Mouse (Mus musculus) limb, embryonic 14.5 days (tissue): ENCODE data around the gene Gadd45gip1. TPM values are rescaled to one million over a fixed set of nuclear protein-coding genes. Genes with fewer than 3 reads are reported as not detected.
A peak's percentile ranks its signal among the peaks of the same experiment; 100 is the strongest.

ENCODE experiments used
- ATAC-seq: fragments of 200-750 bp; cut with Nextera tagmentation; 2 replicates; pipeline ENCODE4 v1.8.0; 2017; ENCODE audit warnings: low read depth, moderate number of reproducible peaks, moderate TSS enrichment; ENCODE audit not compliant: low FRiP score
- DNase-seq: peaks from one replicate; pipeline ENCODE4 v3.0.0-alpha.2; 2015; ENCODE audit warnings: low spot score
- H3K27ac ChIP-seq: fragments of 300-500 bp; sonication (generic); replicated peaks from 2 replicates; pipeline ENCODE4 v1.5.1; 2014; ENCODE audit warnings: low read depth, mild to moderate bottlenecking, low read length, moderate library complexity, mixed read lengths
- H3K27me3 ChIP-seq: fragments of 300-500 bp; sonication (generic); 2 replicates; pipeline ENCODE4 v1.6.1; 2014; ENCODE audit warnings: low read length, mixed read lengths; ENCODE audit not compliant: control insufficient read depth, insufficient read depth
- H3K36me3 ChIP-seq: fragments of 300-500 bp; sonication (generic); 2 replicates; pipeline ENCODE4 v1.6.1; 2014; ENCODE audit warnings: mild to moderate bottlenecking, low read length, moderate library complexity, mixed read lengths; ENCODE audit not compliant: control insufficient read depth, insufficient read depth
- H3K4me1 ChIP-seq: fragments of 300-500 bp; sonication (generic); 2 replicates; pipeline ENCODE4 v1.6.1; 2014; ENCODE audit warnings: antibody characterized with exemption, low read length, mixed read lengths; ENCODE audit not compliant: control insufficient read depth, insufficient read depth
- H3K4me2 ChIP-seq: fragments of 300-500 bp; sonication (generic); replicated peaks from 2 replicates; pipeline ENCODE4 v1.6.1; 2014; ENCODE audit warnings: low read depth, mild to moderate bottlenecking, low read length, moderate library complexity; ENCODE audit not compliant: severe bottlenecking
- H3K4me3 ChIP-seq: fragments of 300-500 bp; sonication (generic); replicated peaks from 2 replicates; pipeline ENCODE4 v1.5.1; 2014; ENCODE audit warnings: low read length
- H3K9ac ChIP-seq: fragments of 300-500 bp; sonication (generic); 2 replicates; pipeline ENCODE4 v1.6.1; 2014; ENCODE audit warnings: mild to moderate bottlenecking, low read depth, low read length, moderate library complexity; ENCODE audit not compliant: severe bottlenecking
- H3K9me3 ChIP-seq: fragments of 300-500 bp; sonication (generic); 2 replicates; pipeline ENCODE4 v1.6.1; 2016; ENCODE audit warnings: low read length; ENCODE audit not compliant: control insufficient read depth
- POLR2A ChIP-seq: fragments of 200-500 bp; IDR thresholded peaks from 2 replicates; pipeline ENCODE4 v1.8.0; 2012; ENCODE audit warnings: inconsistent platforms, mild to moderate bottlenecking, moderate library complexity, borderline replicate concordance; ENCODE audit not compliant: insufficient read depth, insufficient read length; ENCODE audit errors: extremely low read depth
- WGBS: fragments of 180-500 bp; shearing (Covaris S2); extraction: QIAGEN DNeasy Blood & Tissue Kit; methylation state at CpG from one replicate; pipeline ENCODE4 v1.1.7; 2014; 5-methylcytosine and 5-hydroxymethylcytosine counted together
- polyA plus RNA-seq, 2 experiments: library from polyadenylated mRNA; depleted of rRNA in 1 of 2; stranded (reverse) in 1 of 2; unstranded in 1 of 2; fragments of >200 nt; fragmentation: Nextera tagmentation in 1 of 2; extraction: Ambion mirVana in 1 of 2; gene quantifications; 2 replicates each; pipeline versions ENCODE4 v1.2.1 to v1.2.3; 2012 to 2014

Gene Gadd45gip1
- polyA plus RNA-seq, 2 experiments = 44.9 to 45.6 TPM

DNA sequence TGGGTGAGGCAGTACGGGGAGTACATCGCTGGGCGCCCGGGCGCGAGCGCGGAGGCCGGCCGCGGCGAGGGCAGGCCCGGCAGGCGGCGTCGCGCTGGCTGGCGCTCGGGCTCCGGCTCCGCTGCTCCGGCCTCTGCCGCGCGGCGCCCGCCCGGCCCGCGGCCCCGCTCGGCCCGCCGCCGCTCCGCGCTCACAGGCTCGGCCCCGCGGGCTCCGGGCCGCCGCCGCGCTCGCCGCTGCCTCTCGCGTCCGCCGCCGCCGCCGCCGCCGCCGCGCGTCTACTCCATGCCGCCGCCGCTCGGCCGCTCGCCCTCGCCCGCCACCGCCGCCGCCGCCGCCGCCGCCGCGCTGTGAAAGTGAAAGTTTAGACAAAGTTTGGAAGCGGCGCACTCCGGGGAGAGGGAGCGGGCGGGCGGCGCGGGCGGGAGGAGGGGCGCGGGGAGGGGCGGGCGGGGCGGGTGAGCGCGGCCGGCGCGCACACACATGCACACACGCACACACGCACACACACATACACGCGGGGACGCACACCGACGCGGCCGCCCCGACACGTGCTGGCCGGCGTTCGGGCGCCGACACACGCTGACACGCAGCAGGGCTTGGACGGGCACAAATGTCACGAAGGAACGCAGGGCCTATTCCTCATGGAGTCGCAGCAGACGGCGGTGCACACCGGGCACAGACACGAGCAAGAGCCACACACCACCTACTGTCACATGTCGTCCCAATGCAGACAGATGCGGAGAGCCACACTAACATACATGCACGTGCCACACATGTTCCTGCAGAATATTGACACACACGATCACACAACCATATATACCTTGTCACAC, 31.1 kb upstream of the Gadd45gip1 start, which contains the start of gene Nfix:
Nfix (minus strand) TSS at position 346 of the 833 bp plus-strand sequence.
- TF ChIP-seq POLR2A = no peak
- Histone ChIP-seq H3K4me1 (peaks cover 36% of the 10 kb centered on the region), H3K4me2 (peak within 1 kb of the TSS; percentile 93), H3K27ac (peak within 1 kb of the TSS; percentile 98), H3K9ac (peak within 1 kb of the TSS; percentile 99), H3K9me3 (no peaks in the 10 kb centered on the region), H3K36me3 (peaks cover 23% of the 10 kb centered on the region), H3K4me3 (peak within 1 kb of the TSS; percentile 77), H3K27me3 (no peaks in the 10 kb centered on the region)
- DNase-seq (peak; percentile 49), ATAC-seq (peak; percentile 38)
- WGBS = 2% methylated on average over 44 of the region's 125 CpGs

DNA sequence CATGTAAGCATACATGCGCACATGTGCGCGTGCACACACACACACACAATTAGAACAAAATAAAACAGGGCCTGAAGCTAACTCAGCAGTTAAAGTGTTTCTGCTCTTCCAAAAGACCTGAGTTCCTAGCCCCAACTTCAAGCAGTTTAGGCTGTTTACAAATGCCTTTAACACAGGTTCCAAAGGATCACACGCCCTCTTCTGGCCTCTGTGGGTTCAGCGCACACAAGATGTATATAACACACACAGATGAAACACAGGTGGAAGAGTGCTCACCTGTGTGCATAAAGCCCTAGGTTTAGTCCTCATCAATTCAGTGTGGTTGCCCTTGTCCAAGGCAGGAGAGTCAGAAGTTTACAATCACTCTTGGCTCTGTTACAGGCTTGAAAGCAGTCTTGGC, 25.3 kb upstream of the Gadd45gip1 start:
- ATAC-seq (no peak), DNase-seq (no peak)
- Histone ChIP-seq H3K27ac (no peak overlapping the region), H3K27me3 (no peaks in the 10 kb centered on the region), H3K4me1 (peaks cover 13% of the 10 kb centered on the region), H3K4me3 (no peak overlapping the region), H3K9ac (no peak overlapping the region), H3K9me3 (no peaks in the 10 kb centered on the region), H3K4me2 (no peak overlapping the region), H3K36me3 (no peaks in the 10 kb centered on the region)
- WGBS = 94% methylated on average over 5 of the region's 5 CpGs
- no peak for TF ChIP-seq POLR2A

DNA sequence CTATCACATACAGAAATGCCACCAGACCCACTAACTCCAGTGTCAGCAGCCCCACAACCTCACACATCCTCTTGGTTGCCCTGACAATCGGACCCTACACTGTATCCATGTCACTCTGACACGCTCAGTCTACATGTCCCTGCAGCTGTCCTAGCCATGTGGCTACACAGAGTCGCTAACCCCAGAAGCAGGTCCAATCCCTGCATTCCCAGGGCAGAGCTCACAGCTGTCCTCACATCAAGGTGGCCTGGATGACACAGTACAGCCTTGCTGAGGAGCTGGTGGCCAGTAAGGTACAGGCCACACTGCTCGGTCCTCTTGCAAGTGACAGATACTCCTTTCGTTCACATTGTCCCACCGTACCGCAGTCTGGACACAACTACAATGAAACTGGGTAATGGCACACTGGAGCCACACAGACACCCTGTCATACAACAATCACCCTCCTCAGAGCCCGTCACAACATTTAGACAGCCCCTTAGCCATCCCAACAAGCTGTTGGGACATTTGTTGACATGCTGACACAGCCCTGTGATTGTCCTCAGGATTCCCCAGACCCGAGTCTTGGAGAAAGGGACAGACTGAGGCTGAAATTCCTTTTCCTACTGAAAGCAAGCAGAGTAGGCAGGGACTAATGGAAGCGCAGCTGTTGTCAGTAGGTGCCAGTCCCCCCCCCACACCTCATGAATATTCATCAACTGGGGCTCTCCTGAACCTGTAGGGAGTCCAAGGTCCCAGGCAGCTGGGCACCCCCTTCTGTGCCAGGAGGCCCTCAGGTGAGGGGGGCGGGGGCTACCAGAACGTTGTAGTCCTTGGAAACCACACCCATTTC, 22.0 kb upstream of the Gadd45gip1 start:
- H3K27ac ChIP-seq = no peak overlapping the region
- H3K4me1 ChIP-seq = peaks cover 4% of the 10 kb centered on the region; the same call in 1 of the 2 replicates
- DNase-seq (no peak), ATAC-seq (no peak)
- no peak overlapping the region for H3K4me2 ChIP-seq
- no peak overlapping the region for H3K9ac ChIP-seq
- no peak for TF ChIP-seq POLR2A
- WGBS = 62% methylated on average over 12 of the region's 12 CpGs
- no peak overlapping the region for H3K4me3 ChIP-seq
- H3K9me3 ChIP-seq = no peaks in the 10 kb centered on the region
- no peaks in the 10 kb centered on the region for H3K27me3 ChIP-seq
- no peaks in the 10 kb centered on the region for H3K36me3 ChIP-seq

DNA sequence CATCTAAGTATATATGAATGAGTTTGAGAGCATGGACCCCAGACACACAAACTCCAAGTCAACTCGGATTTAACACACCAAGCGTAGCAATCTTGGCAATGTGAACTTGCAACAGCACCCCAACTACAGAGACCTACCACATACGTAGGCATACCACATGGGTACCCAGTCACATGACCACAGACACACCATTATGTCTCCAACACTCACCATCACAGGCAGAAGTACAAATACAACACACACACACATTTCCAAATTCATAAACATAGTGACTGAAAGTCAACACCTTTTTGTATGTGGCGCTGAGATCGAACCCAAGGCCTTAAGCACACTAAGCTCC, 21.4 kb upstream of the Gadd45gip1 start:
- no peak overlapping the region for H3K4me2 ChIP-seq
- no peak for TF ChIP-seq POLR2A
- H3K27ac ChIP-seq = no peak overlapping the region
- ATAC-seq = no peak
- WGBS = 73% methylated on average over 5 of the region's 5 CpGs
- no peak overlapping the region for H3K4me3 ChIP-seq
- no peaks in the 10 kb centered on the region for H3K9me3 ChIP-seq
- DNase-seq = no peak
- no peaks in the 10 kb centered on the region for H3K27me3 ChIP-seq
- peaks cover 5% of the 10 kb centered on the region; the same call in 1 of the 2 replicates for H3K4me1 ChIP-seq
- H3K36me3 ChIP-seq = no peaks in the 10 kb centered on the region
- H3K9ac ChIP-seq = no peak overlapping the region

DNA sequence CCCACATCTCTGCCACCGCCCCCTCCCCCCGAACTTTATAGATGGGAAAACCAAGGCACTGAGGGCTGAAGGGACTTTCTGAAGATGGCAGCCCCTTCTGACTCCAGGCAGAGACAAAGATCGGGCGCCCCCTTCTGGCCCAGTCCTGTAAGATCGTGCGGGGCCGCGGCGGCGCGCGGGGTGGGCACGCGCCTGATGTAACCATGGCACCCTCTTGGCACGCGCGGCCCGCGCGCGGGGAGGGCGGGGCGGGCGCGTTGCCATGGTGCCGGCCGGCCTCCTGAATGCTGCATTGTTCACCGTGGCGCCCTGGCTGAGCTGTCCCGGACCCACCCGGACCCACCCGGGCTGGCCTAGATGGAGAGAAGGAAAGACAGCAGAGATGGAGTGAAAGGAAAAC, 20.4 kb upstream of the Gadd45gip1 start:
- TF ChIP-seq POLR2A = no peak
- Histone ChIP-seq H3K27me3 (no peaks in the 10 kb centered on the region), H3K9ac (peak overlapping the region; percentile 31; the same call in 1 of the 2 replicates)

More for the DNA sequence above, 20.4 kb upstream of the Gadd45gip1 start:
- Histone ChIP-seq H3K9me3 (no peaks in the 10 kb centered on the region), H3K4me2 (peak overlapping the region; percentile 58), H3K36me3 (no peaks in the 10 kb centered on the region), H3K27ac (no peak overlapping the region), H3K4me1 (peaks cover 11% of the 10 kb centered on the region; the same call in 1 of the 2 replicates), H3K4me3 (peak overlapping the region; percentile 35)
- WGBS = under 1% methylated on average over 32 of the region's 32 CpGs
- ATAC-seq = peak; percentile 79
- peak; percentile 84 for DNase-seq
